12 mouse cellular contexts compared by ENCODE assay signal in genomic region chr12:71626801-71627200, GRCm38 (mm10).
DNase-seq lines count a peak whose midpoint lies in the region; ATAC-seq lines count a peak whose summit lies in the region.
"Had no signal": no experiment of that assay in that cellular context is flagged by ENCODE, and none has a peak within 500 bp of the region (broad histone marks: within the 10 kb centered on the region; RNA-seq: fewer than 3 reads in every experiment).

No protein-coding gene starts in this region.

- no peaks in the 10 kb centered on the region for H3K9me3 ChIP-seq in kidney, embryonic 15.5 days (replicated peaks)
- H3K9me3 ChIP-seq: hindbrain, embryonic 13.5 days; midbrain, embryonic 13.5 days had no signal

- H3K9ac ChIP-seq in kidney, embryonic 15.5 days, result no peak overlapping the region
- H3K9ac ChIP-seq: hindbrain, embryonic 13.5 days; midbrain, embryonic 13.5 days had no signal

- 44% methylated on average over 4 of the region's 4 CpGs for WGBS in kidney, embryonic 15.5 days

- H3K36me3 ChIP-seq in kidney, embryonic 15.5 days, result no peaks in the 10 kb centered on the region
- H3K36me3 ChIP-seq: hindbrain, embryonic 13.5 days; midbrain, embryonic 13.5 days had no signal

- ATAC-seq in kidney, embryonic 15.5 days (replicated peaks; ENCODE audit: low FRiP score), result peak; percentile 78
- ATAC-seq: CD4-positive, CD25-positive, alpha-beta regulatory T cell, adult 4 months; midbrain, embryonic 13.5 days had no signal

- H3K27me3 ChIP-seq in kidney, embryonic 15.5 days, result no peaks in the 10 kb centered on the region
- H3K27me3 ChIP-seq: midbrain, embryonic 13.5 days had no signal

- intact Hi-C loops in gastrocnemius, postnatal 14 days (cut with DNase I; ENCODE audit: low total_unique reads), result no loop called here
- intact Hi-C loops in heart, postnatal 14 days (cut with DNase I), result no loop called here

- no peak overlapping the region for H3K4me3 ChIP-seq in kidney, embryonic 15.5 days (replicated peaks)
- H3K4me3 ChIP-seq: erythroblast, embryonic 14.5 days; hindbrain, embryonic 13.5 days; midbrain, embryonic 13.5 days had no signal

- H3K4me2 ChIP-seq in kidney, embryonic 15.5 days, result no peak overlapping the region
- H3K4me2 ChIP-seq: hindbrain, embryonic 13.5 days; midbrain, embryonic 13.5 days had no signal

- H3K27ac ChIP-seq in kidney, embryonic 15.5 days, result peak overlapping the region; percentile 81
- H3K27ac ChIP-seq: hindbrain, embryonic 13.5 days; midbrain, embryonic 13.5 days had no signal

- DNase-seq in kidney, postnatal 25 days, result no peak
- peak; percentile 27 for DNase-seq in gastrocnemius, postnatal 14 days
- peak; percentile 65 to 67 for DNase-seq in heart, postnatal 14 days
- peak; percentile 24 for DNase-seq in lung, postnatal 14 days
- no peak for DNase-seq in MN1 (ENCODE audit: low spot score)
- no peak for DNase-seq in right cerebral cortex, postnatal 25 days
- no peak for DNase-seq in layer of hippocampus, adult 11-12 months (ENCODE audit: low spot score)

- peaks cover 58% of the 10 kb centered on the region for H3K4me1 ChIP-seq in kidney, embryonic 15.5 days

Comparison
In these comparisons a context has a peak if more than half of its experiments do, and no peak if none do; other contexts are left out.
1. DNase-seq: peak in gastrocnemius, postnatal 14 days (single experiment), heart, postnatal 14 days (2 of 2) and lung, postnatal 14 days (single experiment); none in kidney, postnatal 25 days (0 of 2), MN1 (single experiment), right cerebral cortex, postnatal 25 days (single experiment) and layer of hippocampus, adult 11-12 months (single experiment).